Mouse (Mus musculus) kidney, postnatal 25 days (tissue): ENCODE data around the gene Ghsr.

ENCODE experiments used
- DNase-seq, 2 experiments: peaks; one replicate each; pipeline ENCODE4 v3.0.0; 2021; ENCODE audit warnings: mixed read lengths in 2 of 2

The Ghsr gene

DNA sequence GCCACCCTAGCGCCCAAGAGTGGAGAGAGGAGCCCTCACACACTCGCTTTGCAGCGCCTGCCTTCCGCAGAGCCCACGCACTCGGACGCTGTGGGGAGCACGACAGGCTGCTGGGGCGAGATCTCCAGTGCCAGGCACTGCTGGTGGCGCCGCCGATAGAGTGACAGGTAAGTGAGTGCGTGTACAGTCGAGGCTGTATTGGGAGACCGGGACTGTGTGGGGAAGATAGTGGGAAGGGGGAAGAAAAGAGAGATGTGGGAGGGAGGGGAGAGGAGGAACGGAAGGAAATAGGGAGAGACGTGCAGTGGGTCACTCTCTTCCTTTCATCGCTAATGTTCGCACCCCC is at the start of gene Ghsr:
Gene Ghsr, plus strand, starts transcription at position 76 of the 346 bp plus-strand sequence.
- no peak for DNase-seq

DNA sequence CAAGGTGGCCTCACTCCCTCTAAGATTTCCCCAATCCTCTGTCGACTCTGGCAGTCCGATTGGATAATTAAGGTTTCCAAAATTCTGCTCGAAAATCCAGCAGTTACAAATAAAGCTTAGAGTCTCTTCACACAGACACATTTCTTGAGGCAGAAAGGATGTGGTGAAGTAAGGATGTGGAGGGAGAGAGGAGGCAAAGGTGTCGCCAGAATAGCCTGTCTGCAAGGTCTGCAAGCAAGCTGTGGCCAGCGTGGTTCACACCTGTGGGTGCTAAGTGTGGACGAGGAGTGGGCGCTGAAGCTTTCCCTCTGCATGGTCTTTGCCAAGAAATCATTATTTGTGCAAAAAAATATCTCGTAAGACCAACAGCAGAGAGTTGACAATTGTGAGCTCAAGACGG is 48.6 kb upstream of the Ghsr start:
- no peak for DNase-seq

DNA sequence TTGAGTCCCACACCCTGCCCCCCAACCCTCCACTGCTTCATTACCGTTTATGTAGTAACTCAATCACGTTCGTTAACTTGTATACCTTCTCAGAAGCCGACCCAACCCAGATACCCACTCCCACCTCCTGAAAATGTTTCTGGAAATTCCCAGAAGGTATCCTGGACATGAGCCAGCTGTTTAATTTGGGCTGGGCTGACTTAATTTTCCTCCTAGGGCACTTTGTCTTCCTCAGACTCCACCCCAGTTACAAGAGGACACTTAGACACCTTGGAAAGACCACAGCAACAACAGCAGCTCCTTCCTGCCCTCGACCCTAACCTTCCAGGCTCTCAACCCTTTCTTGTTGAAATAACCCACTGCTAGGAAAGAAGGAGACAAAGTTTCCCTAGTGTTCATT is 47.6 kb upstream of the Ghsr start:
- peak; percentile 65 to 71 for DNase-seq

DNA sequence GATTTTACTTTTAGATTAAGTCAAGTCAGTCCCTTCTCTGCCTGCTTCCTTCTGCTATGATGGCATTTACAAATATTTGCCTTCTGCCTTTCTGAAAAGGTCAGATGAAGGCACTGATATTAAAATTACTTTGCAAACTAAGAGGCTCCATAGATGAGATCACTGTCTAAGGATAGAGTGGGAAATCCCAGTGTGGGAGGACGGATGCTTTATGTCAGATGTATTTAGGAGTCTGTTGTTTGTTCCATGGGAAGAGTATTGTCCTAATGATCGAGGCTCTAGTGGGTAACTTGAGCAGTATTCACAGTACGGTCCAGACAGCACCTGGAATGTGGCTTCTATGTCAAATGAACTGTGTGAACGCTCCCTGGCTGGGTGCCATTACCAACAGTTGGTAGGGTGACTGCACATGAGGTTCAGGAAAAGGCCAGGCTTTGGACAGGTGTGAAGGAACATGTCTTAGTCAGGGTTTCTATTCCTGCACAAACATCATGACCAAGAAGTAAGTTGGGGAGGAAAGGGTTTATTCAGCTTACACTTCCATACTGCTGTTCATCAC is 44.4 kb upstream of the Ghsr start:
- DNase-seq, result peak; percentile 81 to 86

DNA sequence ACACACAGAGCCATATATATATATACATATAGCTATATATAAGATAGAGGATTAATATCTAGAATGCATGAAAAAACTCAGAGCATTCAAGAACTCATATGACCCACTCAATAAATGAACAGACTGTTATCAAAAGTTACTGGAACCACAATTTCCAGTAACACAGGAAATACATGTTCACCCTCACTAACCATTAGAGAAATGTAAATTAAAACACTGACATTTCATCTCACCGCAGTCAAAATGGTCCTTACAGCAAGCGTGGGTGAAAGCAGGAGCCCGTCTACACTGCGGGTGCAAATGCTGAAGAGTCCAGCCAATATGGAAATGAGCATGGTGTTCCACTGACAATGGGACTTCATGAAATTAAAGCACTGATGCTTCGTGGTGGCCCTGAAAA is 40.4 kb upstream of the Ghsr start:
- DNase-seq, result no peak

DNA sequence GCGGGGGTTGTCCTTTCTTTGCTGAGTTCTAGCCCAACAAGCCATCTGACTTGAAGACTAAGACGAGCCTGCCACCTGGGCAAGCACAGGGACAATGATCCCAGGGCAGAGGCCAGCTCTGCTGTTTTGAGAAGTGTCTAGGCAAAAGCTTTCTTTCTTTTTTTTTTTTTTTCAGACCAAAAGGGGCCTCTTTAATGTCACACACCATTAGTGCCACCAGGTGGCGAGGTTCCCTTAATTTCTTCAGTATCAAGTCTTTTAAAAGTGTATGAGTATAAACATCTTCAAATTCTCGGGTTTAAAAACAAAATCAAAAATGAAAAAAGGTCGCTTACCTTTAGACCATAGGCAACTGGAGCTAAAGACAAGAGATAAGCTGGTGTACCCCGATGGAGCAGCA is 32.7 kb upstream of the Ghsr start:
- DNase-seq, result peak; percentile 73 to 83

DNA sequence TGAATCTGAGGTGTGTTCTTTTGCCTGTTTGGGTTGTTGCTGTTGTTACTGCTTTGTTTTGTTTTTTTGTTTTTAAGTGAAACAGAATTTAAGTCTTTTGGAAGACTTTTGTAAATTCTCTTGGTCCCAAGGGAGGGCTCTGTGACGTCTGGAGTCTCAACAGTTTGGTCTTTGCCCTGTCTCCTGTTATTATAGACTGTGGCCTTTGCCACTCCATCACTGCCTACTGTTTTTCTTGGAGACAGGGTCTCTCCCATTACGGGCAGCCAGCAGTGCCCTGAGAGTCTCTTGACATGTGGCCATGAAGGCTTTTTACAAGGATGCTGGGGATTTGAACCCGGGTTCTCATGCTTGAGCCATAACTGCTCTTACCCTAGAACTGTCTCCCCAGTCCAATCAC is 32.3 kb upstream of the Ghsr start:
- DNase-seq, result peak; percentile 51 to 52

DNA sequence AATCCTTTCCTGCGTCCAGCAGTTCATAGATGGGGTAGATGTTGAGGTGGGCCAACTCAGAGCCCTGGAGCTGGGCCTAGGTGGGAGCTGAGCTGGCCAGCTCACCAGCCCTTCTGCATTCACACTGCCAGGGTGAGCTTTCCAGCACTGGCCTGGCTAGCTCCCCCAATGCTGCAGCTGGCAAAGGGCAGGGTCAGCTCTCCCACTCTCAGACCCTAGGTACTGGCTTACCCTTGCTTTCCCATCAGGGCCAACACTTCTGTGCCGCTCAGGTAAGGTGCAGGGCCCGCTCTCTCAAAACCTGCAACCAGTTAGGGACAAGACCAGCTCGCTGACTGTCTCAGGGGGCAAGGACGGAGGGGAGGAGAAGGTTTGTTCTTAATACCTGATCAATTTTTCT is 30.4 kb upstream of the Ghsr start:
- no peak for DNase-seq

DNA sequence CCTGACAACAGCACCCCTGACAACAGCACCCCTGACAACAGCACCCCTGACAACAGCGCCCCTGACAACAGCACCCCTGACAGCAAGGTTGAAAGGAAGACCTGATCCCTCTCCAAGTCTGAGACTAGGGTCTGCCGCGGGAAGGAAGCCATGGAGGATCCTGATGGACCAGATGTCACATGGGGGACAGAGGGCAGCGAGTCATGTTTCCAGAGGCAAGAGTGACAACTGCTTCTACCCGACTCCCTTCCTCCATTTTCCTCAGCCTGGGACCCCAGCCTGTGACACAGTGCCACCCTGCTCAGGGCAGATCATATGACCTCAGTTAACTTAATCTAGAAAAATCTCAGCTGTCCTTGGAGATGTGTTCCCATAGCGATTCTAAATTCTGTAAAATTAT is 28.7 kb upstream of the Ghsr start:
- DNase-seq, result no peak

DNA sequence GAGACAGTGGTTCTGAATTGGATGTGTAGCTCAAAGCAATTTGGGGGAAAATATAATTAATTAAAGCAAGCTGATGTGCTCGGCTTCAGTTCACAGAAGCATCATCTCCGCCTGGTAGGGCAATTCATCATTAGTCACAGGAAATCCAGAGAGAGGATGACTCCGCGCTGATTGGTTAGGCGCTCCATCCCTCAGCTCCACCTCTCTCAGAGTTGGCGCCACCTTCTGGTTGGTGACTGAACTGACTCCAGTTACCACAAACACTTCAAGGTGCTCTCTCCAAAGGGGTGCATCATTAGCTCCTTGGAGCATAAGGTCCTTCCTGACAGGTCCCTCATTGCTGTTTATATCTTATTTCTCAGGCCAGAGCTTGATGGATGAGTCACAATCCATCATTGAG is 25.6 kb upstream of the Ghsr start:
- DNase-seq, result peak; percentile 77 to 79

DNA sequence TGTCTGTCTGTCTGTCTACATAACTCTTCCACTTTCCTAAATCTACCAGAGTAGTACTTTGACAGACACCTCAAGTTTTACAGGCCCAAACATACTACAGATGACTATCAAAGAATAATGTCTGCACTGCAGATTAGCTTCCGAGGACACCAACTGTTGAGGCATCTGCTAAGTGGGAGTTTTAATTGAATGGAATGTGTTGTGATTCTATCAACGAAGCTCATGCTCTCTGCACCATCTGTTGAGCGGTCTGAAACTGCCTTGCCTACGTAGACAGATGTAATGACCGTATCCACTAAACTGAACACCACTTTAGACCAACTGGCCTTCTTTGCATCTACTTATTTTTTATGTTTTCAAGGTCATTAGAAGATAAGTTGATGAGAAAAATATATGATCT is 22.7 kb upstream of the Ghsr start:
- DNase-seq, result no peak

DNA sequence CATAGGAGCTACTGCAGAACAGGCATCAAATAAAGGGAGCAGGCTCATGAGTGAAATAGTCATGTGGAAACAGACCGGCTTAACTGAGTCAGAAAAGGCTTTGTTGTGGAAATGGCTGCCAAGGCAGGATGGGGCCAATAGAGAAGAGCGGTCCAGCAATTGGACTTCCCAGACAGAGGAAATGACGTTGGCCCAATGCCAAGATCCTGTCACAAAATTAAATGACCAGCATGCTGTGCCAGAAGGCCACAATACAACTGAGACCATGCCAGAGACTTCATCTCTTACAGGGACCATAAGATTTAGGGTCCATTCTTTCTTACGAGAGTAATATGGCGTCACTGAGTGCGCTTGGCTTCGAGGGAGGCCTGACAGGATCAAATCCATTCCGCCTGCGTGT is 20.0 kb upstream of the Ghsr start:
- DNase-seq, result peak; percentile 78 to 81

DNA sequence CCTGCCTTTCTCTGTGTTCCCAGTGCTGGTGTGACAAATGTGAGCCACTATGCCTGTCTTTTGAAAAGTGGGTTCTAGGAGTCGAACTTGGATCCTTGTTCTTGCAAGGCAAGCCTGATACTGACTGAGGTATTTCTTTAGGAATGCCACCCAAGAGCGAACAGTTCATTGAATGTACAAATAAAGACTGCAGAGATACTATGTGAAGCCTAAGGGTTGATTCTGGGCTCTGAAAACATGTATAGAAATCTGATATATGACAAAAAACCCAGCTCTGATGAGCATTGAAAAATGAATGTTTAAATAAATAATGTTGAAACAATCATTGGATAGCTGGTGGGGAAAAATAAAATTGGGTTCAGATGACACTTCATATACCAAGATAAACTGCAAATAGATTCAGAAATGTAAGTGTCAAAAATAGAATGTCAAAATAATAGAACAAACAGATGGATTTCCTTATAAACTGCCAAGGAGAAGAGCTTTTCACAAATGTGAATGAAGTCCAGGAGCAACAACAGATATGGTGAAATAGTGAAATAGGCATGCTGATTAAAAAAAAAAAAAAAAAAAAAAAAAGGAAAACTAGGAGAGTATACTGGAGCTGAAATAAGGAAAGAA is 11.9 kb upstream of the Ghsr start:
- no peak for DNase-seq

DNA sequence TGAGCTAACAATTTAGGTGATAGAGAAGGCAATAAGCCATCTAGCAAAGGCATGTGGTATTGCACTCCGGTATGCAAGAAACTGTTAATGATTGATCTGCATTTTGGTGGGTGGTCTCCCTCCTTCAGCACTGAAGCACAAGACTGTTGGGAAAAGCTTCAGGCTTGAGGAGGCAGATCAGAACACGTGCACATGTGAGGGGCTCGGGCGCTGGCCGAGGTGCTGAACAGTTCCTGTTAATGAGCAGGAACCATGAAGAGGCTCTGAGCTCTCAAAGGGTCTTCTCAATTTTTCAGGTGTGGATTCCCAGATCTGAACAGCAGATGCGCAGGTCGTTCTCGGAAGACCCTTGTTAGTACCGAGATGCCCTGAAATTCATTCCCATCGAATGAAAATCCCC is 1.0 kb upstream of the Ghsr start:
- DNase-seq, result peak; percentile 58 to 74

DNA sequence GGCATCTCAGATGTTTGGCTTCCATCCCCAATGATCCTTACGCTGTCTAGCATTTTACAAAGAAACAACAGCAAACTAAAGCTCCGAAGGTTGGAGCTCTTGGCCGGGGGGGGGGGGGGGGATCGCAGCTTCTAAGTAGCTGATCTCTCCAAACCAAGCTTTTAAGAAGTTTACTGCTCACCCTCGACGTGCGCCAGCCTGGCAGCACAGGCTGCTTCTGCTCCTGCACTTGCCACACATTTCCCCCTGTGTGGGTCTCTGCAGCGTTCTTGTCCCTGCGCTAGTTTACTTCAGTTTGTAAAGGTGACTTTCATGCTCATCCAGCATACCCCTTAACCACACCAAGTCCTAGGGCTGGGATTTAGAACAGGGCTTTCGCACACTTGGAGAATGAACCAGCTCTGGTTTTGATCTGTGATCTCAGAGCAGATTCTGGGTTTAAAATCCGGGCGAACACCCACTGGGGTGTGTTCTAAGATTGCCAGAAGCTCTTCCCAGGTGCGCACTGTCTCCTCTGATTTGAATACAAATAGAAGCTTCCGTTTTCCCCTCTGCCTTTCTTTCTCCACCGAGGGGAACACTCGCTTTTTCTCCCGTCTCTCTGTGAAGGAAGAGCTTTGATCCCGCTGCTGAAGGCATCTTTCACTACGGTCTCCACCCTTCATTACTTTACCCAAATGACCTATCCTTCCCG is 422 bp upstream of the Ghsr start:
- no peak for DNase-seq

DNA sequence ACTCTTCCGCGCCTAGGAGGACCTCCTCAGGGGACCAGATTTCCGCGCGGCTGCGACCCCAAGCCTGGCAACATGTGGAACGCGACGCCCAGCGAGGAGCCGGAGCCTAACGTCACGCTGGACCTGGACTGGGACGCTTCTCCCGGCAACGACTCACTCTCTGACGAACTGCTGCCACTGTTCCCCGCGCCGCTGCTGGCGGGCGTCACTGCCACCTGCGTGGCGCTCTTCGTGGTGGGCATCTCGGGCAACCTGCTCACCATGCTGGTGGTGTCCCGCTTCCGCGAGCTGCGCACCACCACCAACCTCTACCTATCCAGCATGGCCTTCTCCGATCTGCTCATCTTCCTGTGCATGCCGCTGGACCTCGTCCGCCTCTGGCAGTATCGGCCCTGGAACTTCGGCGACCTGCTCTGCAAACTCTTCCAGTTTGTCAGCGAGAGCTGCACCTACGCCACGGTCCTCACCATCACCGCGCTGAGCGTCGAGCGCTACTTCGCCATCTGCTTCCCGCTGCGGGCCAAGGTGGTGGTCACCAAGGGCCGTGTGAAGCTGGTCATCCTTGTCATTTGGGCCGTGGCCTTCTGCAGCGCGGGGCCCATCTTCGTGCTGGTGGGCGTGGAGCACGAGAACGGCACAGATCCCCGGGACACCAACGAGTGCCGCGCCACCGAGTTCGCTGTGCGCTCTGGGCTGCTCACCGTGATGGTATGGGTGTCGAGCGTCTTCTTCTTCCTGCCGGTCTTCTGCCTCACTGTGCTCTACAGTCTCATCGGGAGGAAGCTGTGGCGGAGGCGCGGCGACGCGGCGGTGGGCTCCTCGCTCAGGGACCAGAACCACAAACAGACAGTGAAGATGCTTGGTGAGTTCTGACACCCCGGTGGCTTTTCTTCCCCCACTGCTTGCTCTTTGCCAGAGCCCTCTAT is 837 bp downstream of the Ghsr start:
- no peak for DNase-seq

DNA sequence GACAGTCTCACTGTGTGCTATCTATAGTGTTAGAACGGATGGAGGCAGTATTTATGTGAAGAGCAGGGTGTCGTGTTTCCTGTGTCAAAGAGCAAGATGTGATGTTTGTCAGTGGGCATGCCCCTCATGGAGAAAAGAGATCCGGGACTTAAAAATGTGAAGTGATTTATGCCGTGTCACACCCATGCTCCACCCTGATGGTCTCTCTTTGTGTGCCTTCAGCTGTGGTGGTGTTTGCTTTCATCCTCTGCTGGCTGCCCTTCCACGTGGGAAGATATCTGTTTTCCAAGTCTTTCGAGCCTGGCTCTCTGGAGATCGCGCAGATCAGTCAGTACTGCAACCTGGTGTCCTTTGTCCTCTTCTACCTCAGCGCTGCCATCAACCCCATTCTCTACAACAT is 3.2 kb downstream of the Ghsr start:
- DNase-seq, result no peak

DNA sequence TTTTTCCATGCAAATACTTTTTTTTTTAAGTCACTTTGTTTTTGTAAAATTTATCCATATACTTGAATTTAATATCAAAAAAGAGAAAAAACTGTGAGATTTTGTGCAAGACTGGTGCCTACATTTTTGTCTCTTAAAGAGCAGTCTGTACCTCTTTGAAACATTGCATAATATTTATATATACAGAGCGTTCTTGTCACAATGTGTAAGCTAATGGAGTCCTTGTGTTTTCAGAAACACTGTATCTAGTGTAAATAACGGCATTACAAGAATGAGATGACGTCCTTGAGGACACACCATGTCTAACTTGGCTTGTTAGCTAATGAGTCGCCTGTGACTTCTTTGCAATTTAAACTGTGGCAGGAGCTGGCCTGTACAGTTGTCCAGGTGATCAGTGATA is 6.8 kb downstream of the Ghsr start:
- no peak for DNase-seq

DNA sequence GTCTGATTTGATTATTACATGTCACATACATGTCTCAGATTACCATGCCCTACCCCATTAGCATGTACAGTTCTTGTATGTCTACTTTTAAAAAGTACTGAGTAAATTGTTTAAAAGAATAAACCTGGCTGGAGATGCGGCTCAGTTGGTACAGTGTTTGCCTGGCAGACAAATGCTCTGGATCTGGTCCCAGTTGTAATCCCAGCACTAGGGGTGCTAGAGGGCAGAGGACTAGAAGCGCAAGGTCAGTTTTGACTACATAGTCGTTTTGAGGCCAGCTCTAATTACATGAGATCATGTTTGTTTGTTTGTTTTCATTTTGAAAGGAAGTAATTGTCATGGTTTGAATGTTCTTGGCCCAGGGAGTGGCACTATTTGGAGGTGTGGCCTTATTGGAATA is 13.7 kb downstream of the Ghsr start:
- DNase-seq, result peak in 1 of 2 experiments; percentile 24

DNA sequence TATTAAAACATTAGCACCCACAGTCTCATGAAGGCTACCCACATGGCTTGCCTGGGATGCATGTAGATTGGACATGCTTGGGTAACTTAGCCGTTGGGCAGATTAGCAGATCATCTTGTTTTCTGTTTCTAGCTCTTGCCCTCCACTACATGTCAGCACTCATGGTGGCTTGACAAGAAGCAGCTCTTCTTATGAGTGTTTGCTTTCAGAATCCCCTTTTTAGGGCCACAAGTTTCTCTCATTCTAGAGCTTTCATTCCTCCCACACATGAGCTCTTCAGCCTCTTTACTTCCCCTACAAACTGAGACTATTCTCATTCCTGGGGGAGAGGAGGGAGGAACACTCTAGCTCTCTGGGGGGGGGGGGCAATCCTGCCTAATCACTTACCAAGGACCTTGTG is 18.8 kb downstream of the Ghsr start:
- no peak for DNase-seq

DNA sequence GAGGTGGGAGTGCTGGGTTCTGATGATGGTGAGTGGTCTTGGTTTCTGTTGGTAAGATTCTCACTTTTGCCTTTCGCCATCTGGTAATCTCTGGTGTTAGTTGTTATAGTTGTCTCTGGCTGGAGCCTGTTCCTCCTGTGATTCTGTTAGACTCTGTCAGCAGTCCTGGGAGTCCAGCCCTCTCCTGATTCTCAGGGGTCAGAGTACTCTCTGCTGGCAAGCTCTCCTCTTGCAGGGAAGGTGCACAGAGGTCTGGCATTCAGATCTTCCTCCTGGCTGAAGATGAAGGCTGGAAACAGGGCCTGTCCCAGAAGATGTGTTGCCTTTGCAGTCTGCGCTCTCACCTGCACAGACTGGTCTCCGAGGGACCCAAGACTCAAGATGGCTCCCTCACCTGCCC is 29.8 kb downstream of the Ghsr start:
- DNase-seq, result peak; percentile 34 to 59

DNA sequence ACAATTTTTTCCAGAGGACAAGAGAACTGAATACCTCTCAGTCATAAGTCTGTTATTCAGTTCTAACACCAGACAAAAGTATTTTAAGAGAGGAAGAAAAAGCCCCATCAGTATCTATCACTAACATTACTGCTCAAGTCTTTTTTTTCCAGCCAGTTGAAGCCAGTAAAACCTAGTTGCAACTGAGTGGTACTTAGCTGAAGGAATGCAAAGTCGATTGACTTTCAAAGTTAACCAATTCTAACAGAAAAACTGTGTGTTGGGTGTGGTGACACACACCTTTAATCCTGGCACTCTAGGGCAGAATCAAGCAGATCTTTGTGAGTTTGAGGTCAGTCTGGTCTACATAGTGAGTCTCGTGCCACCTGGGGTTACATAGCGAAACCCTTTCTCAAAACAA is 35.3 kb downstream of the Ghsr start:
- DNase-seq, result no peak

DNA sequence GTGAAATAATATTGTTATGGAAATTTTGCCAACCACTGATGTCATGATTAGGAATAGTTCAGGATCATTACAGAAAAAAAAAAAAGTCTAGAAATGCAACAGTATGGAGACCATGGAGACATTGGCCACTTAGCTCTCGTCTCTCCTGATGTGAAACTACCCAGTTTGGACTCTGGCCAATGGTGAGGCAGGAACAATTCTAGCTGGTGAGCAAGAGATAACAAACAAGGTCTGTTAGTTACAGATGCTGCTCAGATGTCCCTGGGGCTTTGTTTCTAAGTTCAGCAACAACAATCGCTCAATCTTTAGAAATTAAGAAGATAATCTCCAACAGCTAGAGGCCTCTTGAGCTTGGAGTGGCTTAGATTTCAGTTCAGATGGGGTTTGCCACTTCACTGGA is 37.4 kb downstream of the Ghsr start:
- no peak for DNase-seq

DNA sequence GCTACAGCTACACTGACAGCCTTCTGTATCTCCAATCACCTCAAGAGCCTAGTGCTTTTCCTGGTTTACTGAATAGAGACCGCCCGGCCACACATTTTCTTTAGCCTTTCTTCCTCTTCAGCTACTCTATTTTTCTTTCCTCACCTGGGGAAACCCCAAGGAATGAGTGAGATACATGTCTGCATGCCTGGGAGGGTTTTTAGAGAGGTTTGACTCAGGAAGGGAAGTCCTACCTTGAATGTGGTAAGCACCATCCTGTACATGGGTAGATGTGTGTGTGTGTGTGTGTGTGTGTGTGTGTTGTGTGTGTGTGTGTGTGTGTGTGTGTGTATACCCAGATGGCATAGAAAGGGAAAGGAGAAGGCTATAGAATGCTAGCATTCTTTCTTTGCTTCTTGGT is 40.1 kb downstream of the Ghsr start:
- DNase-seq, result no peak
